Comparison of ENCODE assay signal across 10 mouse cellular contexts in genomic region chr2:145784246-145784935, GRCm38 (mm10).
A peak's percentile ranks its signal among the peaks of the same experiment; 100 is the strongest.
DNase-seq lines count a peak whose midpoint lies in the region; ATAC-seq and TF ChIP-seq lines count a peak whose summit lies in the region.
"Had no signal": no experiment of that assay in that cellular context is flagged by ENCODE, and none has a peak within 500 bp of the region (broad histone marks: within the 10 kb centered on the region; RNA-seq: fewer than 3 reads in every experiment).

No protein-coding gene starts in this region.

- no peak for ATAC-seq in embryonic facial prominence, embryonic 15.5 days (ENCODE audit: insufficient number of reproducible peaks, low FRiP score, low TSS enrichment, low read depth)

- peak; percentile 14; the same call in 1 of the 2 replicates for TF ChIP-seq POLR2A in lung, adult 2 months (IDR thresholded peaks at IDR 0.05; ENCODE audit: borderline replicate concordance, extremely low read depth, low read depth, low read length)

- no peaks in the 10 kb centered on the region for H3K9me3 ChIP-seq in embryonic facial prominence, embryonic 15.5 days (replicated peaks)
- H3K9me3 ChIP-seq: liver, embryonic 13.5 days; neural tube, embryonic 13.5 days had no signal

- H3K36me3 ChIP-seq in embryonic facial prominence, embryonic 15.5 days: no peaks in the 10 kb centered on the region
- H3K36me3 ChIP-seq: G1E; liver, embryonic 13.5 days; neural tube, embryonic 13.5 days had no signal

- H3K4me3 ChIP-seq in embryonic facial prominence, embryonic 15.5 days (replicated peaks): no peak overlapping the region
- H3K4me3 ChIP-seq in lung, adult 2 months (replicated peaks; ENCODE audit: extremely low read depth, low read depth, low read length): no peak overlapping the region
- H3K4me3 ChIP-seq: liver, embryonic 13.5 days; neural tube, embryonic 13.5 days had no signal

- no peak overlapping the region for H3K9ac ChIP-seq in embryonic facial prominence, embryonic 15.5 days
- H3K9ac ChIP-seq: liver, embryonic 13.5 days had no signal

- DNase-seq in kidney, adult 9 months: peak; percentile 45
- DNase-seq in kidney, adult 8-10 months: no peak
- peak; percentile 33 for DNase-seq in brain, adult 2 months (ENCODE audit: low read depth, low spot score)
- DNase-seq in lung, adult 2 months: no peak
- DNase-seq in natural killer cell, adult 2 months (ENCODE audit: low spot score in 2 of 2): no peak
- DNase-seq in ovary, postnatal 14 days (ENCODE audit: low spot score): no peak
- DNase-seq: liver, embryonic 13.5 days had no signal

- H3K4me2 ChIP-seq in embryonic facial prominence, embryonic 15.5 days (replicated peaks): no peak overlapping the region
- H3K4me2 ChIP-seq: liver, embryonic 13.5 days; neural tube, embryonic 13.5 days had no signal

- no peaks in the 10 kb centered on the region for H3K27me3 ChIP-seq in embryonic facial prominence, embryonic 15.5 days
- H3K27me3 ChIP-seq: liver, embryonic 13.5 days; neural tube, embryonic 13.5 days had no signal

- H3K4me1 ChIP-seq in embryonic facial prominence, embryonic 15.5 days: peaks cover 26% of the 10 kb centered on the region
- peaks cover 10% of the 10 kb centered on the region for H3K4me1 ChIP-seq in lung, adult 2 months (ENCODE audit: control insufficient read depth, insufficient read depth, low read length)

- TF ChIP-seq CTCF in lung, adult 2 months (IDR thresholded peaks at IDR 0.05; ENCODE audit: insufficient read depth, low read length): no peak

- peak overlapping the region; percentile 85 for H3K27ac ChIP-seq in embryonic facial prominence, embryonic 15.5 days (replicated peaks)
- H3K27ac ChIP-seq: liver, embryonic 13.5 days; neural tube, embryonic 13.5 days had no signal

- 47% methylated on average over 13 of the region's 13 CpGs for WGBS in embryonic facial prominence, embryonic 15.5 days
- 32% methylated on average over 13 of the region's 13 CpGs for WGBS in lung, adult 2 months

Comparison
In these comparisons a context has a peak if more than half of its experiments do, and no peak if none do; other contexts are left out.
1. DNase-seq: peak in kidney, adult 9 months (single experiment) and brain, adult 2 months (single experiment); none in kidney, adult 8-10 months (0 of 2), lung, adult 2 months (single experiment), natural killer cell, adult 2 months (0 of 2) and ovary, postnatal 14 days (single experiment).